ENCODE assay signal across 8 mouse cellular contexts in the genomic region with DNA sequence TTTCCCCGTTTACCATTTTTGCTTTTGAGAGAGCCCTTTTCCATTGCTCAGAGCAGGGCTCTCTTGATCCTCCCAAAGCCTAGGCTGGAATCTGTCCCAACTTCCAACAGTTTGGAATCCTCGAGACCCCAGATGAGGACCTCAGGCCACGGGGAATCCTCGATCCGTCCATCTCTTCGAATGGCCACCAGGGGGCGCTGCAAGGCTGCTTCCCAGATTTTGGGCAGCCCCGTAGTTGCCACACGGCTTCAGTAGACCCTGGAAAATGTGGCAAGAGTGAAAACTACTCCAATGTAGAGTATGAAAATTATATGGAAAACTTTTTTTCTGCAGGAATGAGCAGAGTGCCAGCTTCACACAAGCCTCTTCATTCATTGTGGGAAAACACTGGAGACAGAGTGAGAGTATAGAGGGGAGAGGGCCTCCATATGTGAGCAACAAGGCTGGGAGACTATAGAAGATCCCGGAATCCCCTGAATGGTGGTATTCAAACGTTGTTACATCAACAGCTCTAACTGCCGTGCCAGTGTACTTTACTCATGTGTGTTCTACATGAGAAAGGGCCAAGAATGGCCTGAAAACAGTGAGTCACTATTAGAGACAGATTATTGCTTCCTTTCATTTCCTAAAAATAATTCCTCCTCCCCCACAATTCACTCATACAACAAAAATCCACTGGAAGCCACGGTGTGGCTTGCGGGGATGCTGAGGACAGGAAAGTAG. TPM values are rescaled to one million over a fixed set of nuclear protein-coding genes. Genes with fewer than 3 reads are reported as not detected.
DNase-seq lines count a peak whose midpoint lies in the region; ATAC-seq lines count a peak whose summit lies in the region.

A gene (minus strand): TSS at position 191 of the 723 bp plus-strand sequence.

- H3K9ac ChIP-seq in hindbrain, embryonic 12.5 days = no peak within 1 kb of the TSS
- H3K9ac ChIP-seq in intestine, embryonic 16.5 days (ENCODE audit: low read depth, low read length) = no peak within 1 kb of the TSS
- H3K9ac ChIP-seq in limb, embryonic 12.5 days (replicated peaks) = no peak within 1 kb of the TSS
- no peak within 1 kb of the TSS for H3K9ac ChIP-seq in midbrain, embryonic 14.5 days (replicated peaks; ENCODE audit: low read length)

- no peaks in the 10 kb centered on the region for H3K36me3 ChIP-seq in hindbrain, embryonic 10.5 days
- H3K36me3 ChIP-seq in hindbrain, embryonic 12.5 days = no peaks in the 10 kb centered on the region
- H3K36me3 ChIP-seq in intestine, embryonic 16.5 days (ENCODE audit: control insufficient read depth, insufficient read depth, low read length) = no peaks in the 10 kb centered on the region
- no peaks in the 10 kb centered on the region for H3K36me3 ChIP-seq in limb, embryonic 12.5 days
- H3K36me3 ChIP-seq in midbrain, embryonic 14.5 days (ENCODE audit: control insufficient read depth, insufficient read depth, low read length) = no peaks in the 10 kb centered on the region

- no peaks in the 10 kb centered on the region for H3K9me3 ChIP-seq in hindbrain, embryonic 10.5 days
- H3K9me3 ChIP-seq in hindbrain, embryonic 12.5 days (replicated peaks) = no peaks in the 10 kb centered on the region
- H3K9me3 ChIP-seq in intestine, embryonic 16.5 days (ENCODE audit: control insufficient read depth, low read length) = no peaks in the 10 kb centered on the region
- H3K9me3 ChIP-seq in limb, embryonic 12.5 days = no peaks in the 10 kb centered on the region
- H3K9me3 ChIP-seq in midbrain, embryonic 14.5 days (ENCODE audit: control insufficient read depth, low read length) = no peaks in the 10 kb centered on the region

- peak; percentile 74 for DNase-seq in hindbrain, embryonic 10.5 days (ENCODE audit: low spot score)
- DNase-seq in embryo, embryonic 10 days (ENCODE audit: low spot score) = peak; percentile 80
- peak; percentile 20 for DNase-seq in gastrocnemius, postnatal 25 days
- peak; percentile 90 for DNase-seq in midbrain, embryonic 14.5 days
- DNase-seq in spleen, adult 12 weeks (ENCODE audit: low spot score) = peak; percentile 32

- H3K27me3 ChIP-seq in hindbrain, embryonic 10.5 days (ENCODE audit: insufficient read depth, poor library complexity, severe bottlenecking) = no peaks in the 10 kb centered on the region
- no peaks in the 10 kb centered on the region for H3K27me3 ChIP-seq in hindbrain, embryonic 12.5 days
- H3K27me3 ChIP-seq in intestine, embryonic 16.5 days (replicated peaks; ENCODE audit: control insufficient read depth, insufficient read depth, low read length) = no peaks in the 10 kb centered on the region
- no peaks in the 10 kb centered on the region for H3K27me3 ChIP-seq in limb, embryonic 12.5 days
- no peaks in the 10 kb centered on the region for H3K27me3 ChIP-seq in midbrain, embryonic 14.5 days (ENCODE audit: control insufficient read depth, insufficient read depth, low read length)

- 26% methylated on average over 14 of the region's 14 CpGs for WGBS in hindbrain, embryonic 10.5 days
- WGBS in hindbrain, embryonic 12.5 days = 26% methylated on average over 14 of the region's 14 CpGs
- 22% methylated on average over 14 of the region's 14 CpGs for WGBS in intestine, embryonic 16.5 days
- 27% methylated on average over 14 of the region's 14 CpGs for WGBS in limb, embryonic 12.5 days
- 26% methylated on average over 14 of the region's 14 CpGs for WGBS in midbrain, embryonic 14.5 days

- ATAC-seq in hindbrain, embryonic 12.5 days (ENCODE audit: low FRiP score) = no peak; the same call in 1 of the 2 replicates
- ATAC-seq in intestine, embryonic 16.5 days = peak; percentile 69
- peak; percentile 73 for ATAC-seq in limb, embryonic 12.5 days (ENCODE audit: insufficient number of reproducible peaks, insufficient read depth, low FRiP score, low TSS enrichment, low read depth)
- peak; percentile 53; the same call in 1 of the 2 replicates for ATAC-seq in midbrain, embryonic 14.5 days (ENCODE audit: low FRiP score, low TSS enrichment)

- no peak within 1 kb of the TSS for H3K27ac ChIP-seq in hindbrain, embryonic 10.5 days
- no peak within 1 kb of the TSS for H3K27ac ChIP-seq in hindbrain, embryonic 12.5 days
- no peak within 1 kb of the TSS for H3K27ac ChIP-seq in intestine, embryonic 16.5 days (ENCODE audit: low read length)
- H3K27ac ChIP-seq in limb, embryonic 12.5 days = no peak within 1 kb of the TSS
- H3K27ac ChIP-seq in midbrain, embryonic 14.5 days (replicated peaks; ENCODE audit: low read depth, low read length) = no peak within 1 kb of the TSS

- no peak within 1 kb of the TSS for H3K4me2 ChIP-seq in hindbrain, embryonic 12.5 days (replicated peaks)
- no peak within 1 kb of the TSS for H3K4me2 ChIP-seq in intestine, embryonic 16.5 days (ENCODE audit: low read depth, low read length)
- no peak within 1 kb of the TSS for H3K4me2 ChIP-seq in limb, embryonic 12.5 days
- no peak within 1 kb of the TSS for H3K4me2 ChIP-seq in midbrain, embryonic 14.5 days (ENCODE audit: low read length)

- H3K4me3 ChIP-seq in hindbrain, embryonic 10.5 days = no peak within 1 kb of the TSS
- H3K4me3 ChIP-seq in hindbrain, embryonic 12.5 days = no peak within 1 kb of the TSS
- H3K4me3 ChIP-seq in intestine, embryonic 16.5 days (ENCODE audit: low read length) = no peak within 1 kb of the TSS
- H3K4me3 ChIP-seq in limb, embryonic 12.5 days (replicated peaks) = no peak within 1 kb of the TSS
- no peak within 1 kb of the TSS for H3K4me3 ChIP-seq in midbrain, embryonic 14.5 days (replicated peaks; ENCODE audit: low read depth, low read length)

- H3K4me1 ChIP-seq in hindbrain, embryonic 10.5 days (replicated peaks) = no peaks in the 10 kb centered on the region
- no peaks in the 10 kb centered on the region for H3K4me1 ChIP-seq in hindbrain, embryonic 12.5 days
- H3K4me1 ChIP-seq in intestine, embryonic 16.5 days (ENCODE audit: control insufficient read depth, insufficient read depth, low read length) = no peaks in the 10 kb centered on the region
- H3K4me1 ChIP-seq in limb, embryonic 12.5 days (replicated peaks) = no peaks in the 10 kb centered on the region
- no peaks in the 10 kb centered on the region for H3K4me1 ChIP-seq in midbrain, embryonic 14.5 days (ENCODE audit: control insufficient read depth, insufficient read depth, low read length)

RNA-seq across cellular contexts. Expression of the gene that starts here (rescaled TPM):
- polyA plus RNA-seq in hindbrain, embryonic 10.5 days (2016; fragmentation: Nextera tagmentation; extraction: Ambion mirVana) = 0.35 and 0.40 TPM in 2 replicates
- polyA plus RNA-seq in hindbrain, embryonic 12.5 days (2016; fragmentation: Nextera tagmentation; extraction: Ambion mirVana) = 0.29 and 0.50 TPM in 2 replicates
- not detected for total RNA-seq in gastrocnemius, postnatal 25 days (2021)
- 0.18 and 0.34 TPM in 2 replicates for polyA plus RNA-seq in intestine, embryonic 16.5 days (2015; fragmentation: Nextera tagmentation; extraction: Ambion mirVana)
- 0.37 and 0.49 TPM in 2 replicates for polyA plus RNA-seq in limb, embryonic 12.5 days (2016; fragmentation: Nextera tagmentation; extraction: Ambion mirVana)
- 0.36 and 0.45 TPM in 2 replicates for polyA plus RNA-seq in midbrain, embryonic 14.5 days (2014; fragmentation: Nextera tagmentation; extraction: Ambion mirVana)

Comparison
In these comparisons a context has a peak if more than half of its experiments do, and no peak if none do; other contexts are left out.
1. Peak in DNase-seq in hindbrain, embryonic 10.5 days; RNA of the gene not detected or under 1 TPM.
2. Peak in DNase-seq in gastrocnemius, postnatal 25 days; RNA of the gene not detected or under 1 TPM.
3. Peak in ATAC-seq in intestine, embryonic 16.5 days; RNA of the gene not detected or under 1 TPM.
4. Peak in ATAC-seq in limb, embryonic 12.5 days; RNA of the gene not detected or under 1 TPM.
5. Peak in DNase-seq and ATAC-seq in midbrain, embryonic 14.5 days; RNA of the gene not detected or under 1 TPM.
6. DNase-seq: peak in every context shown above with its lines; median percentile 90 in midbrain, embryonic 14.5 days; 80 in embryo, embryonic 10 days; 74 in hindbrain, embryonic 10.5 days; 32 in spleen, adult 12 weeks; 20 in gastrocnemius, postnatal 25 days.